Mouse (Mus musculus): ENCODE measurements around the gene Isl2.

The Isl2 gene

GRCm38 (mm10) chr9:55546176-55547010 is 7.9 kb downstream of the Isl2 start:
- peak; percentile 53 for DNase-seq (ENCODE audit: low read depth, low spot score)

GRCm38 (mm10) chr9:55548871-55549270 is 10.4 kb downstream of the Isl2 start:
- DNase-seq (ENCODE audit: low read depth, low spot score): no peak

GRCm38 (mm10) chr9:55549302-55549890 is 10.9 kb downstream of the Isl2 start:
- no peak for DNase-seq (ENCODE audit: low read depth, low spot score)

- no peak for DNase-seq (ENCODE audit: low read depth, low spot score)
Measured at GRCm38 (mm10) chr9:55554986-55555385, 16.5 kb downstream of the Isl2 start.

GRCm38 (mm10) chr9:55560960-55561359 is 22.5 kb downstream of the Isl2 start:
- no peak for DNase-seq (ENCODE audit: low read depth, low spot score)

- DNase-seq (ENCODE audit: low read depth, low spot score): no peak
Measured at GRCm38 (mm10) chr9:55568466-55569159, 30.1 kb downstream of the Isl2 start.

GRCm38 (mm10) chr9:55571071-55571470 is 32.6 kb downstream of the Isl2 start:
- no peak for DNase-seq (ENCODE audit: low read depth, low spot score)

- DNase-seq (ENCODE audit: low read depth, low spot score): no peak
Measured at GRCm38 (mm10) chr9:55576571-55576970, 38.1 kb downstream of the Isl2 start.

- no peak for DNase-seq (ENCODE audit: low read depth, low spot score)
Measured at GRCm38 (mm10) chr9:55581414-55581813, 42.9 kb downstream of the Isl2 start.

- no peak for DNase-seq (ENCODE audit: low read depth, low spot score)
Measured at GRCm38 (mm10) chr9:55586141-55586540, 47.7 kb downstream of the Isl2 start.
